Mouse (Mus musculus) T-helper 1 cell (primary cell): ENCODE data around the gene Tnfrsf13c.

Source experiments
- in situ Hi-C: fragments of 300-600 bp; cut with MboI, MseI; formaldehyde crosslinking; loops from one replicate; pipeline ENCODE4 v1.15.1; 2025; ENCODE audit warnings: high pct_unique_total_duplicates

The Tnfrsf13c gene

DNA sequence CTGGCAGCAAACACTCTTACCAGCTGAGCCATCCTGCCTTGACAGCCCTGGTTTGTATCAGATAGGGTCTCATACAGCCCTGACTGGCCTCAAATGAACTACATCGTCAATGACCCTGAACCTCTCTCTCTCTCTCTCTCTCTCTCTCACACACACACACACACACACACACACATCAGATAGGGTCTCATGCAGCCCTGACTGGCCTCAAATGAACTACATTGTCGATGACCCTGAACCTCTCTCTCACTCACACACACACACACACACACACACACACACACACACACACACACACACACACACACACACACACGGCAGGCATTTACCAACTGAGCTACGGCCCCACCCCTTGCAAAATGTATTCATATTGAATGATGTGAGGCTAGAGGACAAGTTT is 6.9 kb upstream of the Tnfrsf13c start:
- in situ Hi-C loops, result loop anchor here (5.0 to 10.0 kb wide), 2 partner anchors 89 to 166 kb away; partner anchors contain the start of gene Mei1

DNA sequence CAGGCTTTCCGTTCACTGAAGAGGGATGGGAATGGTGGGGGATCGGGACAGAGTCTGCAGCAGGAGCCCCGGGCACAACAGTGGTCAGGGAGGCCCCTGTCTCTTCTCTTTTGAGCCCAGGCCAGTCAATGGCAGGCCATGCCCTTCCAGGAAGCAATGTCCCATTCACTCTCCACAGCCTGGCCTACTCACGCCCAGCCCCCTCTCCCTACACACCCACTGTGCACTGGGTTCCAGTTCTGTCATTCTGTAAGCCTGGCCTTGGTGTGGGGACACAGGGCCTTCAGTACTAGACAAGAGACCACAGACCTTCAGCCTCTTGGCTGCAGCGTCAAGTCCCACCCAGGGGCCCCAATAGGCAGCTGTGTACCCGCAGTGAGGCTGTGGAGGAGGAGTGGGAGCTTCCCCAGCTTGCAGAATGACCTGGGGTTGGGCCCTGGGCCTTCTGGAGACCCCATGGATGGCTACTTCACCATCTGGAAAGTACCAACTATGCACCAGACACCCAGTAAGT is 6.0 kb upstream of the Tnfrsf13c start:
- in situ Hi-C loops, result loop anchor here (5.0 to 10.0 kb wide), 2 partner anchors 88 to 165 kb away; partner anchors contain the start of gene Mei1

DNA sequence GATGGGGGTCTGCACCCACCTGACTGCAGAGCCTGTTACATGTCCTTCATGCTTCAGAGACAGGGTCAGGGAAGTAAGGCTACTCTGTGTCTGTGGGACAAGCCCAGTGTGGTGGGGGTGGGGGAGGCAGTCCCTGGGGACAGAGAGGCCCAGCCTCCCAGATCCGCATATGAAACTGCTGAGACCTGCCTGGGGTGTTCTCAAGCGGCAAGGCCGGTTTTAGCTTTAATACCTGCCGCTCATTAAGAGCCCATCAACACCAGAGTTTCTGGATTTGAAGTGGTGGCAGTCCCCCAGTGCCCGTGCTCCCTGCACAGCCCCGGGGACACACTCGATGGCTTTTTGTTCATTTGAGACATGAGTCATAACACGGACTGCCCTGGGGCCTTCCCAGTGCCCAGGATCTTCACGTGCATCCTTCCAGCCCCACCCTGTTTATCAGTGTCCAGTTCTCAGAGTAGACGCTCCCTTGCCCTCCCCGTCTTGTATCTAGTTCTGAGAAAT is 5.4 kb upstream of the Tnfrsf13c start:
- in situ Hi-C loops, result loop anchor here (5.0 to 10.0 kb wide), 2 partner anchors 87 to 165 kb away; partner anchors contain the start of gene Mei1

DNA sequence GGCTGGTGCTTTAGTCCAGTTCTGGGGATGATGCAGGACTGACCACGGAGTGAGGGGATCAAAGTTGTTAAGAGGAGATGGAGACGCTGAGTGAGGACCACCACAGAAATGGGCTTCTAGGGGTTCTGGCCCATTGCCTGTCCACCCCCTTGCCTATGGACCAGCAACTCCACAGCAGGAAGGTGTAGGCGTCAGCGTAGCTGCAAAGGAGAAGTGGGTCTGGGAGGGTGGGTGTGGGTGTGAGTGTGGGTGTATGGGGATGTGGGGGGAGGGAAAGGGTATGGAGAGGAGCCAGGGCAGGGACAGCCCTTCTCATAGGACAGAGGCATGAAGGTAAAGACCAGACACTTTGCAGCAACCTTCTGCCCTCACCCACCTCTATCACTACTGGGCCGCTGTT is 1.6 kb upstream of the Tnfrsf13c start:
- in situ Hi-C loops, result no loop called here

DNA sequence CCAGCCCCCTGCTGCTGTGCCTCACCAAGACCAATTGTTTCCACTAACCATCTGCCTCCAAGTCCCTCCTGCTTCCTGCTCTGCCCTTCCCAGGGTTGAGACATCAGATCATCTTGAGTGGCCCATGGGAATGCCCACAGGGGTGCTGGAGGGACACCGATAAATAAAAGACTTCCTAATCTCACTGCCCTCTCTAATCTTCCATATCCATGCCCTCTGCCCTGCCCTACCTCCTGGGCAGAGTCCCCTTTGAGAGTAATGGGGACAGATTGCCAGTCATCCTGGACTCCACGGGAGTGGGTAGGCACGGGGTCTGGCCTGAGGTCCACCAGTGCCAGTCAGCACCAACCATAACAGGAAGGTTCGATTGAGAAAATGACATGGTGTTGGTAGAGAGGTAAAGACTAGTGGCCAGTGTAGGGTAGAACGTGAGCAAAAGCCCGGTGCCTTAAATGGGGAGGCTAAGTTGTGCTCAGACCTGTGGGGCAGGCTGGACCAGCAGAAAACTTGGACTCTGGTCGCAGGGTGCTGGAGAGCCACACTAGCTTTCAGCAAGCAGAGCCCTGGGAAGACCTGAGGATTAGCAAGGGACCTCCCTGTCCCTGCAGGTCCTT is 540 bp upstream of the Tnfrsf13c start:
- in situ Hi-C loops, result no loop called here

DNA sequence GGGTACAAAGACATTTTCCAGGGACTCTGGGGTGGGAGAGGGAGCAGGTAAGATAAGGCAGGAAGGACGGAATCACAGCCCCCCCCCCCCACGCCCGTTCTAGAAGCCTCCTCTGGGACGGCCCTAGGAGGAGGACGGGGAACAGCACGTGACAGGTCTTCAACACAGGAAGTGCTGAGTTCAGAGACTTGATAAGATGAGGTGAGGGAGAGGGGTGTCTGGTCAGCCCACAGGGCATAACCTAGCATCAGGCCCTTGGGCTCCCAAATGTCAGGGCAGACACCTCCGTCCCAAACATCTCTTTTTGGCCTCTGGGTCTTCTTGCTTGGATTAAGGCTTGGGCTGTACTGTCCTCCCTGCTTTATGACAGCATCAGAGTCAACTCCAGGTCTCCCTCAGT is 918 bp downstream of the Tnfrsf13c start:
- in situ Hi-C loops, result no loop called here

DNA sequence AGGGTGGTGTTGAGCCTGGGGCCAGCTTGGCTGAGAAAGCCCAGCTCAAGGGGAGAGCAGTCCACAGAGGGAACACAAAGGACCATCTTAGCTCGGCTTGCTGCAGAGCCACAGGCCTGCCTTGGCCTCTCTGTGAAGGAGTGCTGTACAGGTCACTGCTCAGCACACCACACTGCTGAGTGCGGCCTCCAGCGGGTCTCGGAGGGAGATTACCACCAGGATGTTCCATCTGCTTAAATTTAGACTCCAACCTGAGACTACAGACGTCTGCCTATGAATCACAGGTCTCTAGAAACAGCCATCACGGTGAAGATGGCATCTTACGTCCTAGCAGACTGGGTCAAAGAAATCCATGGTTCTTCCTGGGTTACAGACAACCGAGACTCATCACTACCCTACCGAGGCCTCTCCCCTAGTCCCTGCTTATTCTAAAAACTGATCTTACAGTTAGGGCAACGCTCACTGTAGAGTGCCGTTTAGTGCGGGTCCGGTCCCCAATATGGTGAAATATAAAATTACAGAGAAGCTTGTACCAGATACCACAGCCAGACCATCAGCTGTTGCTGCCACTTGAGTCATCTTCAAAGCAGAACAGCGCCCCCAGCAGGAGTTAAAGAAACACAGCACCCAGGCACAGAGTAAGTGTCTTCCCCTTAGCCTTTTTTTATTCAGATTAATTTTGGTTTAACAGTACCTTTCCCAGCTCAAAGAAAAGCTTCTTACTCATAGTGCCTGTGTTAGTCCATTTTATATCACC is 2.9 kb downstream of the Tnfrsf13c start:
- in situ Hi-C loops, result no loop called here

DNA sequence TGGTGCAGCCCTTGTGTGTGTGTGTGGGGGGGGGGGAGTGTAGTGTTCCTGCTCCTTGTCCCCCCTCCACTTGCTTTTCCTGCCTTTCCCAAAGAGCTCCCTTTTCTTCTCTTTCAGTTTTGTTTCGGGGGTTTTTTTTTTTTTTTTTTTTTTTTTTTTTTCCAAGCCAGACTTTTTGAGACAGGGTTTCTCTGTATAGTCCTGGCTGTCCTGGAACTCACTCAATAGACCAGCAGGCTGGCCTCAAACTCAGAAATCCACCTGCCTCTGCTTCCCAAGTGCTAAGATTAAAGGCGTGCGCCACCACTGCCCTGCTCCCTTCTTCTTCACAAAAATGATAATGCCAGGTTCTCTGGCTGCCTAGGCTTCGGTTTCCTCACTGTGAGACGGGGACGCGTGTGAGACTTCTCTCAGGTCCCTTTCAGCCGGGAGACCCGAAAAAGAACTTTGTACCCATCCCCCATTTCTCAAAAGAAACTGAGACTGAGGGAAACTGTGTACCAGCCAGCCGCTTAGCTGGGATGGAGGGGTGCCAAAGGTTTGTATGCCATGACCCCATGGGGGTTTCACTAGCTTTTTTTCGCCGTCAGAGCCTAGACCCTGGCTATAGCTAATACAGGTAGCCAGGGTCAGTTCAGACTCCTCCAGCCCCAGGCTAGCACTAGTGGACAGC is 4.0 kb downstream of the Tnfrsf13c start:
- in situ Hi-C loops, result no loop called here

DNA sequence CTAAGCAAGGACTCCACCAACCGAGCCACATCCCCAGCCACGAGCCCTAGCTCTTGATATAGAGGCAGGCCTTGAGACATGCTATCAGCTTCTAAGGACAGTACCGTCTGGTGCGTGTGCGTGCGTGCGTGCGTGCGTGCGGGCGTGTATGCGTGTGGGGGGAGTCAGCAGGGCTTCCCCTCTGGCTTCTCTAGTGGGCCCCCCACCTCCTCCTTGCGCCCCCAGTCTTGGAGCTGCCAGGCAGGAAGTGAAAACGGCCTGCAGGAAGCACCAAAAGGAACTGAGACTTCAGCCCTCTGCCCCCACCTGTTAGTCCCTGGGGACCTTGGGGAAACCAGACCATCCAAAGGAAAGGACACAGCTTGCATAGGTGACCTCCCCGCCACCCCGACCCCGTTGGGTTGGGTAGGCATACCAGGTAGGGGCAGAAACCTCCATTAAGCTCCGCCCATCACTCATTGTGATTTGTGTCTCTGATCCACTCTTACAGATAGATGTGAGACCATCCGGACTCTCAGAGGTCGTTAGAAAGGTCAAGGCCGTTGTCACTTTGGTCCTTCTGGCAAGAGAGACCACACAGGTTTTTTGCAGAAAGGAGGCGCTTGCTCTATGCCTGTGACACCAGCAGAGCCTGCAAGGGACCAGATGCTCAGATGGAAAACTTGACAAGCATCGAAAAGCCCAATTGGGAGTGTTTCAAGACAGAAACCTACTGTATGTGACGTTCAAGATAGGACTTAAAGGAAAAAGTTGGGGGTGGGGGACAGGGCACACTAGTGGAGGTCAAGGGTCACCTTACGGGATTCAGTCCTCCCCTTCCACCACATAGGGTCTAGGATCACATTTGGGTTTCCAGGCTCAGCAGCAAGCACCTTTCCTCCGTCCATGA is 5.1 kb downstream of the Tnfrsf13c start:
- in situ Hi-C loops, result no loop called here

DNA sequence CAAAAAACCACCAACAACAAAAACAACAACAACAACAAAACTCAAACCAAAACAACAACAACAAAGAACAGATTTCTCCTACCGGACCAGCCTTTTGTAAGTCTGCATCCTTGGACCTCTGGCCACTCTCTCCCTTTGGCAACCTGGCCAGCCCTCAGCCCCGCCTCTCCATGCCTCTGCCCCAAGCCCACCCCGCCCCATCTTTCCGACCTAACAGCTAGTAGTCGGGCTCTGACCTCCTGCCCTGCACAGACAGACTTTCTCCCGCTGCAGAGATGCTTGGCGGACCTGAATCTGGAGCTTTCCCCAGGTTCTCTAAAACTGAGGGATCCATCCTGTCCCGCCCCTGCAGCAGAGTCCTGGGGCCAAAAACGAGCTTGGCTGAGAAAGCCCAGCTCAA is 6.2 kb downstream of the Tnfrsf13c start:
- in situ Hi-C loops, result no loop called here

DNA sequence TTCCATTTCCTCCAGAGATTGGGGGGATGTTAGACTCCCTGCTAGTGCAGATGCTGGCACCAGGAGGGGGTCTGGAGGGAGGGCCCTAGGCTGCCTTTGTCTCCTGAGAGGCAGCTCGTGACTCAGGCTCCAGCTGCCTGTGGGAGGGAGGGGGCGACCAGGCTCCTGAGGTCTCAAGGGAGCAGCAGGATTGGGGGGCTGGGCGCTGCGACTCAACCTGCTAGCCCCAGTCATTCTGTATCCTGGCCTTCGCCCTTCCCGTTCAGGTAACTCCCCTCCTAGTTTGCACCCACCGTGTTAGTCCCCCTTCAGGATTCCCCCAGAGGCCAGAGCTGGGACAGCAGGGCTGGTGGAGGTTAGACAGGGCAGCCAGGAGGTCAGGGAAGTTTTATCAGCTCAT is 7.1 kb downstream of the Tnfrsf13c start:
- in situ Hi-C loops, result no loop called here

DNA sequence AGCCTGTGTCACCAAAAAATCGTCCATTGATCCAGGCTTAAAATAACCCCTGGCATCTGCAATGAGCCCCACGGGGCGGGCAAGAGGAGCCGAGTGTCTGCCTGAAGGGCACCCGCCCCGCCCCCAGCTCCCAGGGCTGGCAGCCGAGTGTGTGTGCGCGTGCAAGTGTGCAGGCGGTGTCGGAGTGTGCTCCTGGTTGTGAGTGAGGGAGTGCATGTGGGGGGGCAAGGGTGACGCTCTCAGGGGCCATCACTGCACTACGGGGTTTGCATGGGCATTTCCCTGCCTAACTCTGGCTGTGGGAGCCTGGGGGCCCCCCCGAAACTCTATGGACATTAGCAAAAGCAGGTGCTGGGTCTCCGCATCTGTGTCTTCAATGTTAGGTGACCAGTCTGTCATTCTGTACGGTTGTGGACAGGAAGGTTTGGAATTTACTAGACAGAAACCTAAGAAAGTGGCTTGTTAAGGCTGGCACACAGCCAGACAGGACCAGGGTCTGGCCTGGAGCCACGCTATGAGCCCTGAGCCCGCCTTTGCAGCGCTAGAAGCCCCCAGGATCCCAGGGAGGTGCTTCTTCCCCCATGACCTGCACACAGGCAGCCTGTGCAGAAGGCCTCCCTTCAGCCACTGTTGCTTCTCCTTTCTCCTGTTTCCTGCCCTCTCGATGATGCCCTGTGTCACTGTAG is 7.9 kb downstream of the Tnfrsf13c start:
- in situ Hi-C loops, result no loop called here

DNA sequence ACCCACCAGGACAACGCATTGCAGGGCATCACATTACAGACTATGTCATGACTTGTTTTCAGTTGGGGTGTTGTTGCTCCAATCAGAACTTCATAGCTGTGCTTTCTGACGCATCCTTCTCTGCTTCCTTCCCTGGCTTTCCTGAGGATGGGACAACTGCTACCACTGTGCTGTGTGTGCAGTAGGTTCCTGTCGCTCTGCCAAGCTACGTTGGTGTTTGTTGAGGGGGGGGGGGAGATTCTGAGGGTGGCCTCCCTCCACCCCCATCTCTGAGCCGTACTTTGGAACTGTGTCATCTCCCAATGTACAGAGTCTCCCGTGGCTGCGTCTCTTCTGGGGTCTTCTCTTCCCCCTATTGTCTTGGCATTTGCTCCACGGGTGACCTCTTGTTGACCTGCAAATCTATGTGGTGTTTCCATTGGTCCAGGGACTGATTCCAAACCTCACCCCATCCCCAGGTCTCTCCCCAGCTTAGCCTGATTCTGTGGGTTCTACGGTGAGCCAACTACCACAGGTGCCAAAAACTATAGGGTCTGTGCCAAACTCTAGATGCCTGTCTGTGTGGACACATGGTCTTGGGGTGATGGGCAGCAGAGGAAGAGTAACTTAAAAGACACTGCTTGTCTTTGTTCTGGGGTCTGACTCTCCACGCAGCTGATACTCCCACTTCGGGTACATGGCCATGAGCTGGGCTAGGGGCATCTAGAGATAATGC is 8.7 kb downstream of the Tnfrsf13c start:
- in situ Hi-C loops, result no loop called here

DNA sequence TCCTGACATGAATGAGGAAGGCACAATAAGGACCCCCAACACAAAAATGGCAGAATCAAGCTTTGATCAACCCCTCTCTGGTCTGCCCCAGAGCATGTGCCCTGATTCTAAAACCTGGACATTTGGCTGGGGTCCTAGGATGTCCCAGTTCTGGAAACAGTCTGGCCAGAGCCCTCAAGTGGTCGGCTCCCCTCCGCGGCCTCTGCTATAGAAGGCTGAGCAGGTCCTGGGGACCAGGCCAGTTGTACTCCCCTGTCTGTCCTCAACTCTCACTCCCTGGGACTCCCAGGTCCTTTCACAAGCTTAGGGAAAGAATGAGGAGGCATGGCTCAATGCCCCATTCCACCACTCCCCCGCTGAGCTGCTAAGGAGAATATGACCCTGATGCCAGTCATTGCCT is 10.9 kb downstream of the Tnfrsf13c start:
- in situ Hi-C loops, result no loop called here

DNA sequence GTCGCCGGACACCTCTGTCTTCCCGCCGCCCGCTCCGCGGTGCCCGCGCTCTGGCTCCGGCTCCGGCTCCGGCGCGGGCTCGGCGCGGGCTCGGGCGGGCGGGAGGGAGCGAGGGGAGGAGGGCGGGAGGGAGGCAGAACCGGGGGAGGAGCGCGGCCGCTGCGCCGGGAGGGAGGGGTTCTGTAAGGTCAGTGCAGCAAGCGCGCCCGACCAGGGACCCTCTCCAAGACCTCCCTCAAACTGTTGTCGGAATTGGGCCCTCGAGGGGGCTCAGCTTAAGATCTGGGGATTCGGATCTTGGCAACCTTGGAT is 11.5 kb downstream of the Tnfrsf13c start, which contains the start of gene Shisa8:
Shisa8 (minus strand) TSS at position 64 of the 312 bp plus-strand sequence.
- in situ Hi-C loops, result no loop called here

DNA sequence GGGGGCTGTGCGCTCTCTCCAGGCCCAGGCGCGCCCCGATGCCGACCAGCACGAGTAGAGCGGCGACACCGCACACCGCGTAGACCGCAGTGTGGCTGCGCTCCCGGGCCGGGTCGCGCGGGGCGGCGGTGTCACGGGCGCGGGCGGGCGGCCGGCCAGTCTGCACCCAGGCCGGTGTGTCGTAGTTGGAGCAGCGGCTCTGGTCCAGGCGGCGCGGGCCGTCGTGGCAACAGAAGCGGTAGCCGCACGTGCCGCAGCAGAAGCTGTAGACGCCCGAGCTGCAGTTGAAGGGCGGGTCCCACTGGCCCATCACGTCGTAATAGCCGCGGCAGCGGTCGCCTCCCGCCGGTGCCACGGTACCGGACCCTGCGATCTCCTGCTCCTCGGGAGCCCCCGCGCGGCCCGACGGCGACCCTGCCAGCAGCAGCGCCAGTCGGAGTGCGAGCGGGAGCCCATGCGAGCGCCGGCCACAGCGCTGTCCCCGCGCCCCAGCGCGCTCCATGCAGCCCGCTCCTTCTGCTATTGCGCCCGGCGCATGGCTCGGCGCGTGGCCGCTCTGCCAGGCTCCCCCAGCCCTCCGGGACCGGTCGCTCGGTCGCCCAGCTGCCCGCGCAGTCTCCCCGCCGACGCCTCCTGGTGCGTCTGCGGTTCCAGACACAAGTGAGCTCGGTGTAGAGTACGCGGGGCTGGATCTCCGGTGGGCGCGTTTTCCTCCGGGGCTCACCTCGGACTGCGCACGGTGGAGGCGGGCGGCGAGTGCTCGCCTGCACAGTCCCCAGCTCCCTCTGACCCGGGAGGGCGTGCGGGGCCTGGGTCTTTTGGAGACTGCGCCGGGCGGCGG is 12.0 kb downstream of the Tnfrsf13c start:
- in situ Hi-C loops, result no loop called here

DNA sequence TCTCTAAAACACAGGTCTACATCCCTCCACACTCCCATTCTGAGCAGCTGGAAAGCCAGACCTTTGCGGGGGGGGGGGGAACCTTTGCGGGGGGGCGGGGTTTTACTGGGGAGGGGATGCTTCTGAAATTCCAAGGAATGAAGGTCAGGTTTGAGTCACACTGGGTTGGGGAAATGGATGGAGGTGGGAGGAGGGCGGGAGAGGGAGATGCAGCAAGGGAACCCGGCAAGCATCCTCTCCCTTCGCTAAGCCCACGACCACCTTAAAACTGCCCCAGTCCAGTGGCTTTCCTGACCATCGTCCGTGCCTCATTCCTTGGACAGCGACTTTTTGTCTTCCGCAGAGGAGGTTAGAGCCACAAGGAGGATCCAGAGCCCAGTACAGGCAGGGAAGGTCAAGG is 12.9 kb downstream of the Tnfrsf13c start:
- in situ Hi-C loops, result no loop called here

DNA sequence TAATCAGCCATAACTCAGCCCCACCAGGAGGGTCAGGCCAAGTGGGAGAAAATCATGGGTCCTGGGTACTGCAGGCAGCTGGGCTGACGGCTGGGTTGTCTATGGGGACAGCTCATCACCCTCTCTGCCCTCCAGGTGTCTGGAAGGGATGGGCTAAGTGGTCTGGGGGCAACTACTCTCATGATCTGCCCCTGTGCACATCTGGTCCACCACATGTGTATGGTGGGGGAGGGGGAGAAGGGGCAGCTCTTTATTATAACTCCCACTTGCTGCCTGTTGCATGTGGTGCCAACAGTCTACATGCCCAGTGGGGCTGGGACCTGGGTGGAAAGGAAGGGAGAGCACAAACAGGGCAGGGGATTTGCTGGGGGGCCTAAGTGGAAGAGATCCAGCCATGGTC is 13.4 kb downstream of the Tnfrsf13c start:
- in situ Hi-C loops, result no loop called here
